Mouse (Mus musculus) embryo, embryonic 11 days (tissue): Measurements from ENCODE around the gene Ybx2.
"Not testable (repeated sequence)": the region's sequence is repeated elsewhere in the genome, so short reads cannot be mapped to it uniquely, and the experiment has no call there.

Experiments used
- DNase-seq: peaks from one replicate; pipeline ENCODE4 v3.0.0-alpha.2; 2015

Gene Ybx2

DNA sequence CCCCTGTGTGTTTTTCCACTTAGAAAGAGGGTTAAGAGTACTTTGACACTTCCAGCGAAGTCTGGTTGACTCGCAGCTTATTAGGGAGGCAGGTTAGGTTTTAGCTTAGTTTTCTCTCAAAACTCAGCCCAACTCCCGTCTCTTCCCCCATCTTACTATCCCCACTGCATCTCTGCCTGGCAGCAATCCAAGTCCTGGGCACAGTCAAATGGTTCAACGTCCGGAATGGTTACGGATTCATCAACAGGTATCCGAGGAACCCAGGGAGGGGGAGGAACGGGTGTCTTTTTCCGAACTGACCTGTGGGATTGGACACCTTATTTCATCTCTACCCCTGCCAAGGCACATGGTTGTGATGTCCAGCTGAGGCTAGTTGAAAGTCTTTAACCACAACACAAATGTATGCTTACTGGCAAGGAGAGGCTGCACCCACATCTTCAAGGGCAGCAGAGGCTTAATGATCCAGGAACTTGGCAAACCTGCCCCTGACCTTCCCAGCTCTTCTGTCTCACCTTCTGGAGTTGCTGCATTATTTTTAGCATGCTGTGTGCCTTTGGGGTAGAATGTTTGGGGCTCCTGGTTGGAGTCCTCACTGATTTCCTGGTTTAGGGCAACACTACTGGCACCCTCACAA lies 1.2 kb downstream of the Ybx2 start:
- DNase-seq: no peak

- DNase-seq: no peak
These were observed 1.8 kb downstream of the Ybx2 start for GRCm38 (mm10) chr11:69937385-69937784.

- no peak for DNase-seq
These were observed 2.2 kb downstream of the Ybx2 start for GRCm38 (mm10) chr11:69937834-69938233.

- DNase-seq: no peak
These were observed 2.9 kb downstream of the Ybx2 start for GRCm38 (mm10) chr11:69938401-69938979.

GRCm38 (mm10) chr11:69939181-69939580 lies 3.6 kb downstream of the Ybx2 start:
- DNase-seq: no peak

DNA sequence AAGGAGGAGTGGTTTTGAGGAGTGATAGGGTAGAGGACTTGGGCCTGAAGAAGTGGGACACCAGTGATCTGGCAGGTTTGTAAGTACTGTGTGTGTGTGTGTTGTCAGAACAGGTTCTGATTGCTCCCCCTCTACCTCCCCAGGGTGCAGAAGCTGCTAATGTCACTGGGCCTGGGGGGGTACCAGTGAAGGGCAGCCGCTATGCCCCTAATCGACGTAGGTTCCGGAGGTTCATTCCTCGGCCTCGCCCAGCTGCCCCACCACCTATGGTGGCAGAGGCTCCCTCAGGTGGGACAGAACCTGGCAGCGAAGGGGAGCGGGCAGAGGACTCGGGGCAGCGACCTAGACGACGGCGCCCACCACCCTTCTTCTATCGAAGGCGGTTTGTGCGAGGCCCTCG lies 4.1 kb downstream of the Ybx2 start:
- no peak for DNase-seq

DNA sequence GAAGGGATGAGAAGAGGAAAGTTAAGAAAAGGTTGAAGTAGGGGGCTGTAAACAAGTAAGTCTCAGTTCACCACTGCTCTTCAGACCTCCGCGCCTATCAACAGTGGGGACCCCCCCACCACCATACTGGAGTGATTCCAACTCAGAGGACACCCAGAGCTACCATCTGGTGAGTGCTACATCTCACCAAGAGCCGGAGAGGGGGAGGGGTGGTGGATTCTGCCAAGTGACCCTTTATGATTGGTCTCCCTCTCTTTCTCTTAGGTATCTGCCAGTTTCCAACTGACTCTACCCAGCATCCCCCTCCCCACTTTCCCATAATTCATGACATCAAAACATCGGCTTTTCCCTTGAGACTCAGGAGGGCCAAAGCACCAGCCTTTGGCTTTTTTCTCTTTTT lies 5.4 kb downstream of the Ybx2 start:
- no peak for DNase-seq

DNA sequence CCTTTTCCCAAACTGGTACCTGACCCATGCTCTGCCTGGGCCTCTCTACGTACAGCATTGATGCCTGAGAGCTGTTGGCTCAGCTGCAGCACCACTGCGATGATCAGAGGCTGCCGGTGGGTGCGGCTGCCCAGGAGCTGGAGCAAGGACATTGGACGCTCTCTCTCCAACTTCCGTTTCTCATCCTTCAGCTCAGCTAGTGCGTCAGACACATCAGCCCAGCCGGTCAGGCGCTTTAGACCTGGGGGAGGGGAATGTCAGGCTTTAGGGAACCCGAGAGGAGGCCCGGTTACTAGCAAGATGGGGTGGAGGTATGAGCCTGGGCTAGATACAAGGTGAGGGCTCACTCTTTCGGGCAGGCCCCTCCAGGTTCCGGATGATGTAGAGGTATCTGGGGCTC lies 9.6 kb downstream of the Ybx2 start:
- no peak for DNase-seq

- no peak for DNase-seq
These were observed 10.6 kb downstream of the Ybx2 start for GRCm38 (mm10) chr11:69945997-69946891.

- DNase-seq: peak; percentile 73
These were observed 11.9 kb downstream of the Ybx2 start for GRCm38 (mm10) chr11:69947337-69948065.

GRCm38 (mm10) chr11:69948066-69948762 lies 12.6 kb downstream of the Ybx2 start, which contains the start of gene Slc2a4:
Gene Slc2a4 (minus strand): TSS chr11:69948188.
- DNase-seq: peak; percentile 99

- peak; percentile 93 for DNase-seq
These were observed 13.2 kb downstream of the Ybx2 start for GRCm38 (mm10) chr11:69948763-69949150.

GRCm38 (mm10) chr11:69950807-69951459 lies 15.3 kb downstream of the Ybx2 start:
- DNase-seq: peak; percentile 57

DNA sequence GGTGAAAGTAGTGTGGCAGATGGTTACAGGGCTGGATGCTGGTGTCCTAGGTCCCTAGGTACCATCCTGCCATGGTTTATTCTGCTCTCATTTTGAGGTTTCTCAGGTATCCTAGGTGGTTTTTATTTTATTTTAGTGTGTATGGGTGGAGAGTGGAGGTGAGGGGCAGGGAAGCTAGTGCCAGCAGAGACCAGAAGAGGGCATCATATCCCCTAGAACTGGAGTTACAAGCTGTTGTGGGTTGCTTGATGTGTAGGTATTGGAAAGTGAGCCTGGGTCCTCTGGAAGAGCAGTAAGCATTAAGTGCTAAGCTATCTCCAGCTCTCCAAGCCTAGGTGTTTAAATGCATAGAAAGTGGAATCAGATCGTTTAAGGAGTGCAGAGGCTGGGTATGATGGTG lies 16.7 kb downstream of the Ybx2 start:
- no peak for DNase-seq

- DNase-seq: no peak
These were observed 17.8 kb downstream of the Ybx2 start for GRCm38 (mm10) chr11:69953267-69953915.

GRCm38 (mm10) chr11:69955618-69956017 lies 20.0 kb downstream of the Ybx2 start:
- DNase-seq: not testable (repeated sequence)

GRCm38 (mm10) chr11:69956218-69956617 lies 20.6 kb downstream of the Ybx2 start:
- no peak for DNase-seq

DNA sequence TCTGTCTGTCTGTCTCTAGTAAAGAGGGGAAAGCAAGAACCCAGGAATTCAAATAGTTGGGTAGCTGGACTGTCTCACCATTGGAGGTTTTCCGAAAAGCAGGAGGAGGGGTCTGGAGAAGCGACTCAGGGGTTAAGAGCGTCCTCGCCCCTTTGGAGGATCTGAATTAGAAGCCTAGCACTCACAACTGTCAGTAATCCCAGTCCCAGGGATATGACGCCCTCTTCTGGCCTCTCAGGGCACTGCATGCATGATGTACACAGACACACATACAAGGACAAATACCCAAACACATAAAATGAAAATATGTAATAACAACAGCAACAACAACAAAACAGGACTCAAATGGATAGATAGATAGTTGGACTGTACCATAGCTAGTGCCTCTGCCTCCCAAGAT lies 25.0 kb downstream of the Ybx2 start:
- no peak for DNase-seq

DNA sequence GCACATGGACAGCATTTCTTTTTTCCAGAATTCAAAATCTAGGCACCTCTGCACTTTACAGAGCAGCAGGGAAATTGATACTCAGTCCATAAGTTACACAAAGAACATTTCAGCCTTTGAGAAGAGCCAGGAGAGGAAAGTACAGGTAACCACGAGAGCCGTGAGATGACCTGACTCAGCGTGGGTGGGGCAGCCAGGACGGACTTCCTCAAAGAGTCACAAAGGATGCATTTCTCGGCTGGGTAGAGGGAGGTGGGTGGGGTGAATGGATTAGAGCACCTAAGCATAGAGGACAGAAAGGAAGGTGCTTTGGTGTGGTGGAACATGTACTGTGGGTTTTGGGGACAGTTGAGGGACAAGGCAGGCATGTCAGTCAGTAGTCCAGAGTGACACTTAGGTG lies 26.2 kb downstream of the Ybx2 start:
- no peak for DNase-seq

GRCm38 (mm10) chr11:69964650-69965270 lies 29.2 kb downstream of the Ybx2 start, which contains the start of gene Cldn7:
Gene Cldn7 (plus strand): TSS chr11:69964779.
- no peak for DNase-seq
